Mouse (Mus musculus) liver, postnatal 0 days (tissue): ENCODE measurements around the gene Lama2.
A peak's percentile ranks its signal among the peaks of the same experiment; 100 is the strongest.

ENCODE experiments used
- CTCF ChIP-seq: sonication (generic); IDR thresholded peaks from 2 replicates; pipeline ENCODE4 v1.5.1; 2016; ENCODE audit warnings: antibody characterized with exemption, low read depth
- EP300 ChIP-seq: IDR thresholded peaks from 2 replicates; pipeline ENCODE4 v1.6.1; 2016; ENCODE audit warnings: antibody characterized with exemption, low read depth, mild to moderate bottlenecking

DNA sequence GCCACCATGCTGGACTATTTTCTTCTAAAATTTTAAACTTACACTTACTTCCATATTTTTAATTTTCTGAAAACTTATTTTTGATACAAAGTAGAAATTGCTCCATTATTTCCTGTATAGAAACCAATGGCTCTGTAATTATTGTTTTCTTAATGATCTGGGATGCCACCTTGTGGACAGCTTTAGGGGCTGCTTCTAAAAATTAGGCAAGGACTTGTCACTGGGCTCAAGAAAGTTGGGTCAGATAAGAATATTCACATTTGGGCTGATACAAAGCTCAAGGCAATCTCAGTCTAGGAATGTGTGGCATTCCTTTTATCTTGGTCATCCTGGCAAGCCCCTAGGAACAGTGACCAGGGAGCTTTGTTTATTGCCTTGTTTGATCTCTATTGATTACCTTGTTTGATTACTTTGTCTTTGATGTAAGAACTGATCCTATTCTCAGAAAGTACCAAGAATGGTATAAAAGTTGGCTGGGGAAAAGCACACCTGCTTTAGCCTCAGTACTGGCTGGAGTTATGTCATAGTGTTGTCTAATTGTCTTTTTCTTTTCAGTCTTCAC is 606.7 kb downstream of the Lama2 start:
- TF ChIP-seq EP300 (no peak), CTCF (0 out of 2 replicates have a peak, but pooled peaks have one; percentile 3)
